Comparison of ENCODE assay signal across 1 mouse cellular context in the genomic region with DNA sequence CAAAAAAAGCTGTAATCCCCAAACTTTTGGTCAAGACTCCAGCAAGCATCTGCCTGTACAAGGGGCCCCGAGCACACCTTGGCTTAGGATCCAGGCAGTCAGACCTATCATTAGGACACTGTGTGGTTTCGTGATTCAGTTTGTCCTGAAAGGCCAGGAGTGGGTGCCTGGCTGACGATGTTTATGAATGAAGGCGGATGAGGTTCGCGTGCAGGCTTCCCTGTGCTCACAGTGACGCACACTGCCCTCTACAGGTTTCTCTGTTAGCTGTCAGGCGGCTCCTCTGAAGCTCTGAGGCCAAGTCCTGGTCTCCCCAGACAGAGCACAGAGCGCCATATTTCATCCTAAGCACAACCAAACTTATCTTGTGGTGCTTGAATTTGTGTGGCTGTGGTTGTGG.
TF ChIP-seq lines count a peak whose summit lies in the region.

No protein-coding gene starts in this region.

TF ChIP-seq in myocyte, 11 proteins besides CTCF, POLR2A, EP300 and RAD21 (continued from another document):
- TF ChIP-seq MYOD1 (IDR thresholded peaks at IDR 0.05; ENCODE audit: control insufficient read depth in 1 of 3, insufficient read length in 2 of 3, low read depth in 2 of 3) (no peak), POLR2AphosphoS2 (IDR thresholded peaks at IDR 0.05; ENCODE audit: insufficient read length, low read depth) (no peak), SRF (IDR thresholded peaks at IDR 0.05; ENCODE audit: control insufficient read depth, insufficient read length, low read depth) (no peak), USF1 (IDR thresholded peaks at IDR 0.05; ENCODE audit: low read depth) (no peak), MYOG (IDR thresholded peaks at IDR 0.05; ENCODE audit: control insufficient read depth in 1 of 3, insufficient read depth in 1 of 3, insufficient read length in 2 of 3, low read depth in 2 of 3) (no peak), CEBPB (IDR thresholded peaks at IDR 0.05; ENCODE audit: insufficient read depth, poor library complexity, severe bottlenecking) (no peak), TCF3 (IDR thresholded peaks at IDR 0.05; ENCODE audit: insufficient read length, low read depth) (no peak)
